13 mouse cellular contexts compared by ENCODE assay signal in genomic region chr1:55234910-55235520, GRCm38 (mm10).
"Had no signal": no experiment of that assay in that cellular context is flagged by ENCODE, and none has a peak within 500 bp of the region (broad histone marks: within the 10 kb centered on the region; RNA-seq: fewer than 3 reads in every experiment).

No protein-coding gene starts in this region.

- H3K36me3 ChIP-seq: midbrain, embryonic 15.5 days; neural tube, embryonic 12.5 days had no signal

- ATAC-seq: liver, embryonic 12.5 days; midbrain, embryonic 15.5 days had no signal

- H3K4me3 ChIP-seq: limb, embryonic 15.5 days; liver, embryonic 12.5 days; megakaryocyte, embryonic 14.5 days; midbrain, embryonic 15.5 days; neural tube, embryonic 12.5 days had no signal

- H3K9ac ChIP-seq: limb, embryonic 15.5 days; liver, embryonic 12.5 days; lung, embryonic 14.5 days; midbrain, embryonic 15.5 days; neural tube, embryonic 12.5 days had no signal

- H3K4me2 ChIP-seq: limb, embryonic 15.5 days; liver, embryonic 12.5 days; lung, embryonic 14.5 days; midbrain, embryonic 11.5 days; midbrain, embryonic 15.5 days; neural tube, embryonic 12.5 days had no signal

- DNase-seq: kidney, adult 9 months; kidney, postnatal 10 days; lung, embryonic 14.5 days; lung, postnatal 10 days; right cerebral cortex, postnatal 4 days; spleen, adult 18-20 months had no signal

- H3K9me3 ChIP-seq: limb, embryonic 15.5 days; liver, embryonic 12.5 days; megakaryocyte, embryonic 14.5 days; midbrain, embryonic 15.5 days; neural tube, embryonic 12.5 days had no signal

- H3K27me3 ChIP-seq: limb, embryonic 15.5 days; midbrain, embryonic 15.5 days; neural tube, embryonic 12.5 days had no signal

- H3K27ac ChIP-seq: limb, embryonic 15.5 days; liver, embryonic 12.5 days; macrophage; midbrain, embryonic 15.5 days; neural tube, embryonic 12.5 days had no signal
